Mouse (Mus musculus) lung, postnatal 0 days (tissue): ENCODE results near the gene 4931422A03Rik.

Experiments
- CTCF ChIP-seq: IDR thresholded peaks from 2 replicates; pipeline ENCODE4 v1.5.1; 2016; ENCODE audit warnings: antibody characterized with exemption, mild to moderate bottlenecking
- EP300 ChIP-seq: IDR thresholded peaks from 2 replicates; pipeline ENCODE4 v1.6.1; 2016; ENCODE audit warnings: antibody characterized with exemption, mild to moderate bottlenecking, control low read depth

DNA sequence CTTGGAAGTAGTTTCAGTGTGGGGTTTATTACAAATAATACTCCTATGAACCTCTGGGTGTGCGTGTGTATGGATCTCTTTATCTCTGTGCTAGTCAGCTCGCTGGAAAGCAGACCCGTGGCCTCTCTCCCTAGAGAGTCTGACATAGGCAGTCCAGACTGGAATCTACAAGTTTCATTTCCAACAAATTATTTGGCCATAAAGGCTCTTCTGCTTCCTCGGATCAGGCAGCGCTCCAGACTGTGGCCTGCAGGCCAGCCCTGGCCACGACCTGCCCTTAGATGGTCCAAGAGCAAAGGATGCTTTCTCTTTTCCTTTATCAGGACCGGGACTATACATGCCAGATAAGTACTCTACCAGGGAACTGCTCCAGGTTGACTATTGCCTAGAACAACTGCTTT is 96.7 kb downstream of the 4931422A03Rik start:
- no peak for TF ChIP-seq CTCF
- TF ChIP-seq EP300 = no peak
